Mouse (Mus musculus) lung, postnatal 0 days (tissue): Measurements from ENCODE around the gene Prpf31. TPM values are rescaled to one million over a fixed set of nuclear protein-coding genes. Genes with fewer than 3 reads are reported as not detected.

Experiments
- ATAC-seq: fragments of 200-750 bp; cut with Nextera tagmentation; 2 replicates; pipeline ENCODE4 v1.8.0; 2017; ENCODE audit warnings: moderate library complexity
- DNase-seq: peaks from one replicate; pipeline ENCODE4 v3.0.0-alpha.2; 2016; ENCODE audit warnings: low spot score
- H3K27ac ChIP-seq: fragments of 300-500 bp; sonication (generic); 2 replicates; pipeline ENCODE4 v1.5.1; 2014; ENCODE audit warnings: antibody characterized with exemption, mild to moderate bottlenecking, low read length, mixed read lengths
- H3K27me3 ChIP-seq: fragments of 300-500 bp; sonication (generic); replicated peaks from 2 replicates; pipeline ENCODE4 v1.6.1; 2014; ENCODE audit warnings: low read length, mixed read lengths; ENCODE audit not compliant: insufficient read depth
- H3K36me3 ChIP-seq: fragments of 300-500 bp; sonication (generic); 2 replicates; pipeline ENCODE4 v1.6.1; 2014; ENCODE audit warnings: low read length, mixed read lengths; ENCODE audit not compliant: insufficient read depth
- H3K4me1 ChIP-seq: fragments of 300-500 bp; sonication (generic); 2 replicates; pipeline ENCODE4 v1.6.1; 2014; ENCODE audit warnings: antibody characterized with exemption, low read depth, low read length, mixed read lengths; ENCODE audit not compliant: insufficient read depth
- H3K4me2 ChIP-seq: fragments of 300-500 bp; sonication (generic); replicated peaks from 2 replicates; pipeline ENCODE4 v1.6.1; 2014; ENCODE audit warnings: low read depth, mild to moderate bottlenecking, low read length, moderate library complexity, mixed read lengths
- H3K4me3 ChIP-seq: fragments of 300-500 bp; sonication (generic); 2 replicates; pipeline ENCODE4 v1.5.1; 2014; ENCODE audit warnings: low read depth, low read length
- H3K9ac ChIP-seq: fragments of 300-500 bp; sonication (generic); replicated peaks from 2 replicates; pipeline ENCODE4 v1.6.1; 2014; ENCODE audit warnings: low read depth, mild to moderate bottlenecking
- H3K9me3 ChIP-seq: fragments of 300-500 bp; sonication (generic); 2 replicates; pipeline ENCODE4 v1.6.1; 2016; ENCODE audit warnings: low read length, mixed read lengths
- CTCF ChIP-seq: IDR thresholded peaks from 2 replicates; pipeline ENCODE4 v1.5.1; 2016; ENCODE audit warnings: antibody characterized with exemption, mild to moderate bottlenecking
- EP300 ChIP-seq: IDR thresholded peaks from 2 replicates; pipeline ENCODE4 v1.6.1; 2016; ENCODE audit warnings: antibody characterized with exemption, mild to moderate bottlenecking, control low read depth
- WGBS: fragments of 180-500 bp; shearing (Covaris S2); extraction: QIAGEN DNeasy Blood & Tissue Kit; methylation state at CpG from one replicate; pipeline ENCODE4 v1.1.7; 2014; 5-methylcytosine and 5-hydroxymethylcytosine counted together
- polyA plus RNA-seq: library from polyadenylated mRNA; unstranded; fragments of >200 nt; fragmentation: Nextera tagmentation; extraction: Ambion mirVana; gene quantifications from 2 replicates; pipeline ENCODE4 v1.2.1, GENCODE M21; 2015

Gene Prpf31
- polyA plus RNA-seq, 1 experiment from 2014 or later: 36.6 TPM

- 0 out of 2 replicates have a peak, but pooled peaks have one; percentile 24 for TF ChIP-seq EP300
- TF ChIP-seq CTCF: peak; percentile 69
- Histone ChIP-seq H3K27ac (no peak overlapping the region), H3K27me3 (no peaks in the 10 kb centered on the region), H3K9ac (no peak overlapping the region), H3K4me1 (peaks cover 6% of the 10 kb centered on the region), H3K36me3 (peaks cover 8% of the 10 kb centered on the region; the same call in 1 of the 2 replicates), H3K4me2 (no peak overlapping the region), H3K9me3 (no peaks in the 10 kb centered on the region), H3K4me3 (0 out of 2 replicates have a peak overlapping the region, but pooled peaks have one; percentile 85)
- ATAC-seq (peak; percentile 50), DNase-seq (no peak)
- whole genome bisulfite sequencing: 36% methylated on average over 6 of the region's 6 CpGs
These were observed 13.2 kb upstream of the Prpf31 start for GRCm38 (mm10) chr7:3616389-3617241.

DNA sequence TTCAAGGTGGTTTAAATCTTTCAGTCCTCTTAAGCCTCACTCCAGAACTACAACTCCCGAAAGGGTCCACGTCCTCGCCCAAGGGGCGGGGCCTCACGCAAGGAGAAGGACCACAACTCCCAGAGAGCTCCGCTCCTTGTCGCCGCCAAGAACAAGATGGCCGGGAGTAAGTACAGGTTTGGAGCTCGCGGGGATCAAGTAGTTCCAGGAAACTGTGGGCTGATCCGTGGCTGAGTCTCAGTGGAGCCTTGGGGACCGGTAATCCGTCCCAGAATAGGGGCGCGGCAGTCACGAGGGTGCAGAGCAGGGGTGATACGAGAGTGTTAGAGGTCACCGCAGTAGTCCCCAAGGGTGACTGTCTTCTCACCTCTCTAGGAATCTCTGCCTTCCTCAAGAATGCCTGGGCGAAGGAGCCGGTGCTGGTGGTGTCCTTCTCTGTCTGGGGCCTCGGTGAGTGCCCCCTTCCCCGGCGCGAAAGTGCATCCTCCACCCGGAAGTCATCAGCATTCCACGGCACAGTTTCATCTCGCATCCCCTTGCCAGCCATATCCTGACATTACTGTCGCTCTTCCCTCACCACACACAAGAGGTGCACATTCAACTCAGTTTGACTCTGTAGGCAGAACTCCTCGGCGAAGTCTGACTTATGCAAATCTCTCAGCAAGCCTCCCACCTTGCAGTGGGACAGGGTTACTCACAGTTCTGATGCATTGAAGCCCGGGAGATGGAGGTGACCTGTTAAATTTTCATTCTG, 12.4 kb upstream of the Prpf31 start, which contains the start of gene Ndufa3:
Gene Ndufa3, plus strand, starts transcription at position 132 of the 754 bp plus-strand sequence.
- WGBS: under 1% methylated on average over 32 of the region's 32 CpGs

DNA sequence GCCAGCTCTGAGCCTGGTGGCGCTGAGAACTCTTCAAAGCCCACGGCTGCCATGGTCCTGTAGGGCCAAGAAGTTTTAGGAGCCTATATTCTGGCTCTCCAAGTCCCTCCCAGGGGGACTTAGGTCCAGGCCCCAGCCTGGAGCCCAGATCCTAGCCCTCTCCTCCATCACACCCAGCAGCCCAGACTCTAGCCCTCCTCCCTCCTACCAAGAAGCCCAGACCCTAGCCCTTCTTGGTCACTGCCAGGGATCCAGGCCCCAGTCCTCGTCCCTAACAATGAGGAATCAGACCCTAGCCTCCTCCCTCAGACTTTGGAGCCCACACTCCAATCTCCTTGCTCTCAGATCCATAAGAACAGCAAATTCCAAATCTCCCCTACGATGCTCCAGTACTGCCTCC, 755 bp upstream of the Prpf31 start:
- WGBS: 27% methylated on average over 4 of the region's 4 CpGs
- Histone ChIP-seq H3K9me3 (no peaks in the 10 kb centered on the region), H3K4me1 (peaks cover 11% of the 10 kb centered on the region; the same call in 1 of the 2 replicates), H3K36me3 (no peaks in the 10 kb centered on the region), H3K4me3 (peak overlapping the region; percentile 65), H3K4me2 (peak overlapping the region; percentile 76), H3K9ac (peak overlapping the region; percentile 69), H3K27ac (peak overlapping the region; percentile 94), H3K27me3 (no peaks in the 10 kb centered on the region)
- ATAC-seq (no peak), DNase-seq (no peak)
- TF ChIP-seq EP300: no peak
- TF ChIP-seq CTCF: no peak

More for the DNA sequence above, 12.4 kb upstream of the Prpf31 start, which contains the start of gene Ndufa3:
- Histone ChIP-seq H3K4me3 (peak within 1 kb of the TSS; percentile 85), H3K9me3 (no peaks in the 10 kb centered on the region), H3K4me1 (peaks cover 6% of the 10 kb centered on the region), H3K27me3 (no peaks in the 10 kb centered on the region), H3K4me2 (peak within 1 kb of the TSS; percentile 75), H3K36me3 (peaks cover 14% of the 10 kb centered on the region; the same call in 1 of the 2 replicates), H3K27ac (peak within 1 kb of the TSS; percentile 81), H3K9ac (peak within 1 kb of the TSS; percentile 80)
- peak; percentile 97 for DNase-seq
- TF ChIP-seq CTCF (no peak), EP300 (no peak)
- peak; percentile 99 for ATAC-seq

GRCm38 (mm10) chr7:3630478-3630815, 662 bp downstream of the Prpf31 start:
- Histone ChIP-seq H3K4me2 (peak overlapping the region; percentile 76), H3K4me3 (peak overlapping the region; percentile 65), H3K4me1 (peaks cover 11% of the 10 kb centered on the region; the same call in 1 of the 2 replicates), H3K9me3 (no peaks in the 10 kb centered on the region), H3K27me3 (no peaks in the 10 kb centered on the region), H3K9ac (peak overlapping the region; percentile 69), H3K36me3 (peaks cover 7% of the 10 kb centered on the region; the same call in 1 of the 2 replicates), H3K27ac (no peak overlapping the region)
- TF ChIP-seq CTCF: no peak
- no peak for TF ChIP-seq EP300
- WGBS: 69% methylated on average over 3 of the region's 3 CpGs
- DNase-seq (no peak), ATAC-seq (no peak)

DNA sequence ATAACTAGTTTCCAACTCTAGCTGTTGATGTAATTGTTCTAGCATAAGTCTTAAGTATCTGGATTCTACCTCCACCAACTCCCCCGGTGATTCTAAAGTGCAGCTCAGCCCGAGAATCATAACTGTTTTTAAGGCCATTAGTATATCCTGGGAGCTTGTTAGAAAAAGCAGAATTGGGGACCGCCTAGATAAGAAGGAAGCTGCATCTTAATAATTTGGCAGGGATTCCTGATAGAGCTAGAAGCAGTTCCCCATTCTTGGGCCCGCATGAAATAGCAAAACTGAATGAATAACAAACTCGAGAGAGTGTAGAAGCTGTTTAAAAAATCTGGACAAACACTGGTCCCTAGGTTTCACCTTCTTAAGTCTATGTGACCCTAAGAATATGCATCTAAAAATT, 13.6 kb downstream of the Prpf31 start:
- no peak overlapping the region for H3K27ac ChIP-seq
- DNase-seq: no peak
- H3K4me3 ChIP-seq: no peak overlapping the region
- no peaks in the 10 kb centered on the region for H3K9me3 ChIP-seq
- no peak overlapping the region for H3K4me2 ChIP-seq
- no peaks in the 10 kb centered on the region for H3K27me3 ChIP-seq
- 65% methylated on average over 5 of the region's 5 CpGs for WGBS
- ATAC-seq: no peak
- H3K4me1 ChIP-seq: peaks cover 14% of the 10 kb centered on the region
- TF ChIP-seq CTCF (no peak), EP300 (no peak)
- no peak overlapping the region for H3K9ac ChIP-seq
- H3K36me3 ChIP-seq: peaks cover 6% of the 10 kb centered on the region; the same call in 1 of the 2 replicates

DNA sequence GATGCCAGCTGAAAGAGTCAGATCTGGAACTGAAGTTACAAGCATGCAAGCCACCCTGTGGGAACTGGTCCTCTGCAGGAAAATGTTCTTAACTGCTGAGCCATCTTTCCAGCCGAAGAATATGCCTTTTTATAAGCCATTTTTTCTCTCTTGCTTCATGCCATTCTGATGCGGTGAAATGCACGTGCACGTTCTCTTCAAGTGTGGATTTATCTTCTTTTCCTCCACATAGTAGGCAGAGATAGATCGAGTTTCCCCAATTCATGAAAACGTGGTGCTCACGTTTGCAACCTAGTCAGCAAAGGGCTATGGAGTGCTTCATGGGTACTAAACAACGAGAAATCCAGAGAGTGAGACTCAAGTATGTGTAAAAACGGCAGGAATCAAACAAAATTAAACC, 14.1 kb downstream of the Prpf31 start:
- Histone ChIP-seq H3K27me3 (no peaks in the 10 kb centered on the region), H3K9ac (no peak overlapping the region), H3K9me3 (no peaks in the 10 kb centered on the region), H3K36me3 (peaks cover 2% of the 10 kb centered on the region; the same call in 1 of the 2 replicates), H3K4me1 (peaks cover 14% of the 10 kb centered on the region), H3K27ac (0 out of 2 replicates have a peak overlapping the region, but pooled peaks have one; percentile 33), H3K4me3 (no peak overlapping the region), H3K4me2 (peak overlapping the region; percentile 49)
- WGBS: 16% methylated on average over 9 of the region's 9 CpGs
- no peak for DNase-seq
- TF ChIP-seq EP300 (no peak), CTCF (no peak)
- ATAC-seq: no peak
